Mouse (Mus musculus): Measurements from ENCODE around the gene Gm20696. TPM values are rescaled to one million over a fixed set of nuclear protein-coding genes. Genes with fewer than 3 reads are reported as not detected.

The Gm20696 gene
- polyA plus RNA-seq (2015; fragmentation: Nextera tagmentation; extraction: Ambion mirVana) = 2.3 and 3.0 TPM in 2 replicates

GRCm38 (mm10) chr6:99666318-99667171 lies at the start of gene Gm20696, which contains the start of gene Eif4e3:
TSS of gene Gm20696 (minus strand) at chr6:99666797.
TSS of gene Eif4e3 (minus strand) at chr6:99666771.
- Histone ChIP-seq H3K4me2 (ENCODE audit: low read depth, low read length) (peak within 1 kb of the TSS; percentile 91), H3K9ac (ENCODE audit: low read length) (peak within 1 kb of the TSS; percentile 91), H3K4me1 (ENCODE audit: control insufficient read depth, insufficient read depth, low read length) (peaks cover 15% of the 10 kb centered on the region), H3K27me3 (ENCODE audit: control insufficient read depth, insufficient read depth, low read length) (0 out of 2 replicates have a peak, but pooled peaks cover 3% of the 10 kb centered on the region), H3K4me3 (ENCODE audit: low read length) (peak within 1 kb of the TSS; percentile 88), H3K36me3 (ENCODE audit: control insufficient read depth, insufficient read depth) (no peaks in the 10 kb centered on the region), H3K9me3 (replicated peaks; ENCODE audit: control insufficient read depth, low read length) (no peaks in the 10 kb centered on the region), H3K27ac (ENCODE audit: low read length) (peak within 1 kb of the TSS; percentile 49)
- ATAC-seq (replicated peaks; ENCODE audit: extremely low read depth, insufficient read depth, low FRiP score) = peak; percentile 83
- under 1% methylated on average over 51 of the region's 75 CpGs for WGBS

- H3K27me3 ChIP-seq (ENCODE audit: control insufficient read depth, insufficient read depth, low read length) = peaks cover 2% of the 10 kb centered on the region; the same call in 1 of the 2 replicates
- H3K9ac ChIP-seq (ENCODE audit: low read length) = no peak overlapping the region
- no peak overlapping the region for H3K4me3 ChIP-seq (ENCODE audit: low read length)
- WGBS = 50% methylated on average over 6 of the region's 6 CpGs
- no peaks in the 10 kb centered on the region for H3K36me3 ChIP-seq (ENCODE audit: control insufficient read depth, insufficient read depth)
- no peak for ATAC-seq (replicated peaks; ENCODE audit: extremely low read depth, insufficient read depth, low FRiP score)
- H3K4me1 ChIP-seq (ENCODE audit: control insufficient read depth, insufficient read depth, low read length) = no peaks in the 10 kb centered on the region
- no peak overlapping the region for H3K27ac ChIP-seq (ENCODE audit: low read length)
- H3K9me3 ChIP-seq (replicated peaks; ENCODE audit: control insufficient read depth, low read length) = no peaks in the 10 kb centered on the region
- no peak overlapping the region for H3K4me2 ChIP-seq (ENCODE audit: low read depth, low read length)
Observed at GRCm38 (mm10) chr6:99715913-99716312, 49.3 kb upstream of the Gm20696 start.

- H3K27ac ChIP-seq (ENCODE audit: low read length) = no peak overlapping the region
- no peak for ATAC-seq (replicated peaks; ENCODE audit: extremely low read depth, insufficient read depth, low FRiP score)
- WGBS = 53% methylated on average over 6 of the region's 6 CpGs
Observed at GRCm38 (mm10) chr6:99715191-99715590, 48.6 kb upstream of the Gm20696 start.

DNA sequence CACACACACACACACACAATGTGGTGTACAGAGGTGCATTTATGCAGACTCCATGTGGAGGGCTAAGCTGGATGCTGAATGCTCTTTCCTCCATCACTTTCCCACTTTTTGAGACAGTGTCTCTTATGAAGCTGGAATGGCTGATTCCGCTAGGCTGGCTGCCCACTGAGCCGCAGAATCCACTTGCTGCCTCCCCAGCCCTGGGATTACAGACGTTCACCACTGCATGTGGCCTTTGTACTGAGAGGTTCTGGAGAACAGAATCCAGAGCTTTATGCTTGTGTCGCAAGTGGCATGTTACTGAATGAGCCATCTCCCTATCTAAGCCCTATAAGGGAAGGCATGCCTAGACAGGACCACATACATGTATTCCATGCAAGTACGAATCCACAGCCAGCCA lies 46.7 kb upstream of the Gm20696 start:
- Histone ChIP-seq H3K36me3 (ENCODE audit: control insufficient read depth, insufficient read depth) (no peaks in the 10 kb centered on the region), H3K27me3 (ENCODE audit: control insufficient read depth, insufficient read depth, low read length) (peaks cover 2% of the 10 kb centered on the region), H3K4me3 (ENCODE audit: low read length) (no peak overlapping the region), H3K9me3 (replicated peaks; ENCODE audit: control insufficient read depth, low read length) (no peaks in the 10 kb centered on the region), H3K4me1 (ENCODE audit: control insufficient read depth, insufficient read depth, low read length) (no peaks in the 10 kb centered on the region), H3K9ac (ENCODE audit: low read length) (no peak overlapping the region), H3K27ac (ENCODE audit: low read length) (no peak overlapping the region), H3K4me2 (ENCODE audit: low read depth, low read length) (no peak overlapping the region)
- ATAC-seq (replicated peaks; ENCODE audit: extremely low read depth, insufficient read depth, low FRiP score) = no peak
- 81% methylated on average over 5 of the region's 5 CpGs for WGBS

More at GRCm38 (mm10) chr6:99715191-99715590, 48.6 kb upstream of the Gm20696 start:
- peaks cover 2% of the 10 kb centered on the region; the same call in 1 of the 2 replicates for H3K27me3 ChIP-seq (ENCODE audit: control insufficient read depth, insufficient read depth, low read length)
- H3K36me3 ChIP-seq (ENCODE audit: control insufficient read depth, insufficient read depth) = no peaks in the 10 kb centered on the region
- no peaks in the 10 kb centered on the region for H3K9me3 ChIP-seq (replicated peaks; ENCODE audit: control insufficient read depth, low read length)
- no peaks in the 10 kb centered on the region for H3K4me1 ChIP-seq (ENCODE audit: control insufficient read depth, insufficient read depth, low read length)
- no peak overlapping the region for H3K9ac ChIP-seq (ENCODE audit: low read length)
- no peak overlapping the region for H3K4me2 ChIP-seq (ENCODE audit: low read depth, low read length)
- no peak overlapping the region for H3K4me3 ChIP-seq (ENCODE audit: low read length)

DNA sequence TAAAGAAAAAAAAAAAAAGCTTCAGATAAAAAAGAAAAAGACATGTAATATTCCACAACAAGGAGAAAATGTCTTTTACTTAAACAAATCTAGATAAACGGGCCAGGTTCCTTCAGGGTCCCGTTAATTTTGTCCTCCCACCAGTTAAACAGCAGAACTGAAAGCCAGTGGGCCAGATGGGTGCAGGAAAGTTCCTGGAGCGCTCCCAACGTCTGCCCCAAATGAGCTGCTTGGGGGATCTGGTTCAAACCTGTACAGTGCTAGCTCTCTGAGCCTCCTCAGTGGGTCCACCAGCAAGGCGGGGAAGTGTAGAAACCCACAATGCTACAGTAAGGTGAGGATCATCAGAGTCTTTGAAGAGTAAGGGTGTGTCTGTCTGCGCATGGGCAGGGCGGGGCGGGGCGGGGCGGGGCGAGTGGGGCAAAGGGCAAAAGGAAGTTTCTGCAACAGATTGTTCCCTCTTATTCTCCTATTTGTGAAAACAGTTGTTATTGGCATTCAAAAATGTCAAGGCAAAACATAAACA lies 45.0 kb upstream of the Gm20696 start:
- H3K27ac ChIP-seq (ENCODE audit: low read length) = no peak overlapping the region
- ATAC-seq (replicated peaks; ENCODE audit: extremely low read depth, insufficient read depth, low FRiP score) = no peak
- H3K4me1 ChIP-seq (ENCODE audit: control insufficient read depth, insufficient read depth, low read length) = no peaks in the 10 kb centered on the region
- no peak overlapping the region for H3K4me2 ChIP-seq (ENCODE audit: low read depth, low read length)
- no peak overlapping the region for H3K9ac ChIP-seq (ENCODE audit: low read length)
- no peaks in the 10 kb centered on the region for H3K9me3 ChIP-seq (replicated peaks; ENCODE audit: control insufficient read depth, low read length)
- peaks cover 2% of the 10 kb centered on the region for H3K27me3 ChIP-seq (ENCODE audit: control insufficient read depth, insufficient read depth, low read length)
- 53% methylated on average over 11 of the region's 11 CpGs for WGBS
- no peaks in the 10 kb centered on the region for H3K36me3 ChIP-seq (ENCODE audit: control insufficient read depth, insufficient read depth)
- no peak overlapping the region for H3K4me3 ChIP-seq (ENCODE audit: low read length)

DNA sequence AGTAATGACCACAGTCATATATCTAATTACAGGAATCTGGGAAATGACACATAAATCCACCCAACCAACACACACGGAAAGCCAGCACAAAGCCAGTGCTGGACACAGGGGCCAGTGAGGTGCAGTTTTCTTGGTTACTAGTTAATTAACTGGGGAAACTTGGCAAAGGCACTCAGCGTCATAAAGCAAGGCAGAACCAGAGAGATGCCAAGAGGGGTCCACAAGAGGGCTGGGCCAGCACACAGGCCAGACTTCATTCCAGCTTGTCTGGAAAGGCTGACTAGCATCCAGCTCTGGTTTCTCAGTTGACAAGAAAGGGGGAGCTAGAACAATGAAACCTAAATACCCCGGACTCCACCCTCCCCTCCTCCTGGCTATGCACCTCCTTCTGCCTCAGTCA lies 33.9 kb upstream of the Gm20696 start:
- WGBS = 65% methylated on average over 3 of the region's 3 CpGs
- Histone ChIP-seq H3K27me3 (ENCODE audit: control insufficient read depth, insufficient read depth, low read length) (peaks cover 26% of the 10 kb centered on the region), H3K36me3 (ENCODE audit: control insufficient read depth, insufficient read depth) (no peaks in the 10 kb centered on the region), H3K4me3 (ENCODE audit: low read length) (no peak overlapping the region), H3K9me3 (replicated peaks; ENCODE audit: control insufficient read depth, low read length) (0 out of 2 replicates have a peak, but pooled peaks cover 2% of the 10 kb centered on the region), H3K4me1 (ENCODE audit: control insufficient read depth, insufficient read depth, low read length) (no peaks in the 10 kb centered on the region), H3K27ac (ENCODE audit: low read length) (no peak overlapping the region), H3K4me2 (ENCODE audit: low read depth, low read length) (no peak overlapping the region), H3K9ac (ENCODE audit: low read length) (no peak overlapping the region)
- ATAC-seq (replicated peaks; ENCODE audit: extremely low read depth, insufficient read depth, low FRiP score) = no peak

GRCm38 (mm10) chr6:99692916-99693841 lies 26.6 kb upstream of the Gm20696 start:
- Histone ChIP-seq H3K9me3 (replicated peaks; ENCODE audit: control insufficient read depth, low read length) (no peaks in the 10 kb centered on the region), H3K9ac (ENCODE audit: low read length) (peak overlapping the region; percentile 74), H3K4me2 (ENCODE audit: low read depth, low read length) (peak overlapping the region; percentile 95), H3K36me3 (ENCODE audit: control insufficient read depth, insufficient read depth) (no peaks in the 10 kb centered on the region), H3K4me1 (ENCODE audit: control insufficient read depth, insufficient read depth, low read length) (peaks cover 5% of the 10 kb centered on the region; the same call in 1 of the 2 replicates), H3K27ac (ENCODE audit: low read length) (no peak overlapping the region), H3K4me3 (ENCODE audit: low read length) (peak overlapping the region; percentile 78), H3K27me3 (ENCODE audit: control insufficient read depth, insufficient read depth, low read length) (peaks cover 77% of the 10 kb centered on the region)
- under 1% methylated on average over 110 of the region's 110 CpGs for WGBS
- peak; percentile 33; the same call in 1 of the 2 replicates for ATAC-seq (replicated peaks; ENCODE audit: extremely low read depth, insufficient read depth, low FRiP score)

DNA sequence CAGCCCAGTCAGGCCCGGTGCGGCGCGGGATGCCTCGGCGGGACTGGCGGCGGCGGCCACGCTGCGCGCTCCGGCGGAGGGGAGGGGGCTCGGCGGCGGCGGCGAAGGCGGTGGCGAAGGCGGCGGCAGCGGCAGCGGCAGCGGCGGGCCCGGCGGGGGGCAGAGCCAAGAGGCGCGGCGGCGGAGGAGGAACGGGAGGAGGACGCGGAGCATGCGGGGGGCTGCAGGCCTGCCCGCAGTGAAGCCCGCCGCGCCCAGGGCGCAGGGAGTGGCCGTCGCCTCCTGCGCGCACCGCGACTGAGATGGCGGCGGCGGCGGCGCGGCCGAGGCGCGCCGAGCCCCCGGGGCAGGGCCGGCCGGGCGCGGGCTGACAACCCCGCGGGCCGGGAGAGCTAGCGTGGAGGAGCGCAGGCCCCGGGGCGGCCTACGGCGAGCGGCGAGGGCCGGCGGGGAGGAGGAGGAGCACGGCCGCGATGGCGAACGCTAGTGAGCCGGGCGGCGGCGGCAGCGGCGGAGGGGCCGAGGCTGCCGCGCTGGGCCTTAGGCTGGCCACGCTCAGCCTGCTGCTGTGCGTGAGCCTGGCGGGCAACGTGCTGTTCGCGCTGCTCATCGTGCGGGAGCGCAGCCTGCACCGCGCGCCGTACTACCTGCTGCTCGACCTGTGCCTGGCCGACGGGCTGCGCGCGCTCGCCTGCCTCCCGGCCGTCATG lies 25.8 kb upstream of the Gm20696 start, which contains the start of gene Gpr27:
Gene Gpr27, plus strand, starts transcription at position 474 of the 710 bp plus-strand sequence.
- peak; percentile 66 for ATAC-seq (replicated peaks; ENCODE audit: extremely low read depth, insufficient read depth, low FRiP score)
- Histone ChIP-seq H3K4me1 (ENCODE audit: control insufficient read depth, insufficient read depth, low read length) (peaks cover 5% of the 10 kb centered on the region; the same call in 1 of the 2 replicates), H3K27me3 (ENCODE audit: control insufficient read depth, insufficient read depth, low read length) (peaks cover 70% of the 10 kb centered on the region), H3K36me3 (ENCODE audit: control insufficient read depth, insufficient read depth) (no peaks in the 10 kb centered on the region), H3K4me2 (ENCODE audit: low read depth, low read length) (peak within 1 kb of the TSS; percentile 95), H3K9ac (ENCODE audit: low read length) (peak within 1 kb of the TSS; percentile 74), H3K9me3 (replicated peaks; ENCODE audit: control insufficient read depth, low read length) (no peaks in the 10 kb centered on the region), H3K4me3 (ENCODE audit: low read length) (peak within 1 kb of the TSS; percentile 78), H3K27ac (ENCODE audit: low read length) (no peak within 1 kb of the TSS)
- 1% methylated on average over 92 of the region's 112 CpGs for WGBS

All from heart, embryonic 16.5 days (tissue).